Mouse (Mus musculus): ENCODE measurements around the gene Pllp.

- TF ChIP-seq POLR2A (IDR thresholded peaks at IDR 0.05; ENCODE audit: insufficient read depth, low read depth, low read length) (no peak), CTCF (IDR thresholded peaks at IDR 0.05; ENCODE audit: insufficient read depth, low read depth, low read length) (no peak)
Measured at GRCm38 (mm10) chr8:94646165-94646564, 49.9 kb downstream of the Pllp start.
